Mouse (Mus musculus) small intestine, adult 2 months (tissue): ENCODE results near the gene Prmt2.

Experiments used
- CTCF ChIP-seq: fragments of 200-500 bp; IDR thresholded peaks from 2 replicates; pipeline ENCODE4 v1.5.1; 2012; ENCODE audit warnings: low read depth, mild to moderate bottlenecking, control low read depth, inconsistent platforms, low read length, moderate library complexity, mixed read lengths; ENCODE audit not compliant: insufficient replicate concordance, insufficient read length; ENCODE audit errors: extremely low read depth
- POLR2A ChIP-seq: fragments of 200-500 bp; IDR thresholded peaks from 2 replicates; pipeline ENCODE4 v1.6.1; 2012; ENCODE audit warnings: low read depth, mild to moderate bottlenecking, control low read depth, inconsistent platforms, low read length, moderate library complexity

DNA sequence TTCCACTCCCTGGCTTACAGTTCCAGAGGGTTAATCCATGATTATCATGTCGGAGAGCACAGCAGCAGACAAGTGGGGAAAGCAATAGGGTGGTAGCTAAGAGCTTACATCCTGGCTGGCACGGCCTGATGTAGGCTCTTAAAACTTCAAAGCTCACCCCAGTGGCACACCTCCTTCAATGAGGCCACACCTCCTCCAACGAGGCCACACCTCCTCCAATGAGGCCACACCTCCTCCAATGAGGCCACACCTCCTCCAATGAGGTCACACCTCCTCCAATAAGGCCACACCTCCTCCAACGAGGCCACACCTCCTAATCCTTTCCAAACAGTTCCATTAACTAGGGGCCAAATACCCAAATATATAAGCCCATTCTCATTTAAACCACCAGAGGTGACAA lies 23.5 kb downstream of the Prmt2 start:
- no peak for TF ChIP-seq CTCF
- TF ChIP-seq POLR2A: no peak
